Mouse (Mus musculus) embryo, embryonic 9.5 days (tissue): ENCODE results near the gene Icam1.

Source experiments
- DNase-seq: peaks from one replicate; pipeline ENCODE4 v3.0.0-alpha.2; 2017; ENCODE audit errors: extremely low spot score

Gene Icam1

DNA sequence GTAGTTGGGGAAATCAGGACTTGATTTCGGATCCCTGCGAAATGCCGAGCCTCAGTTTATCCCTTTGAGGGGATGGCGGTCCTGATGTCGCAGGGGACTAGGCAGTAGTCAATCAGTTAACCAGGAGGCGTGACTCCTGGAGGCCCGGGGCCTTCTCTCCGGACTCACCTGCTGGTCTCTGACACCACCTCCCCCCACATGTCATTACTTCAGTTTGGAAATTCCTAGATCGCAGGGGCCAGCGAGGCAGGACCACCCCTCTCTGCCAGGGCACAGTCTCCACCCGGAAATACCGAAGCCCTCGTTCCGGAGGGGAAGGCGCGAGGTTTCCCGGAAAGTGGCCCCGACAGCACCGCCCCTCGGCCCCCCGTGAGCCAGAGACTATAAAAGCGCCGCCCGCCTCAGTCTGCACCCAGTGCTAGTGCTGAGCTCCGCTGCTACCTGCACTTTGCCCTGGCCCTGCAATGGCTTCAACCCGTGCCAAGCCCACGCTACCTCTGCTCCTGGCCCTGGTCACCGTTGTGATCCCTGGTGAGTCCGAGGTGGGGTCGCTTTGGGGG is at the start of gene Icam1:
Gene Icam1 (plus strand): TSS at position 415 of the 560 bp plus-strand sequence.
- DNase-seq, result peak; percentile 29

GRCm38 (mm10) chr9:20966008-20966407 is 49.8 kb upstream of the Icam1 start:
- DNase-seq, result no peak

DNA sequence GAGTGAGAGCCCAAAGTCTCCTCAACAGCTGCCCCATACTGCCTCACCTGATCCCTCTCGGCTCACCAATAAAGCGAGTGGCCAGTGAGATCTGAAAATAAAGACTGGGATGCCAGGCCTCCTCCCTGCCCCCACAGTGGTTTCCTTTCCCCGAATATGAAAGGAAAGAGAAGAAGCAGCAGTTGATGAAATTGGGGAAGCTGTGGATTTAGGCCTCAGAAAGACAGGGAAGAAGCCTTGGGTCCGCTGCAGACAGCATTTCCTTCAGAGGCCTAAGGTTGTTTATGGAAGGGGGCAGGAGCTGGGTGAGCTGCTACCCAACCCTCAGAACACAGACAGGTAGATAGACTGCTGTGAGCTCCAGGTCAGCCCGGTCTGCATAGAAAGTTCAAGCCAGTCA is 49.0 kb upstream of the Icam1 start:
- DNase-seq, result no peak

GRCm38 (mm10) chr9:20971751-20972140 is 44.0 kb upstream of the Icam1 start:
- DNase-seq, result peak; percentile 15

DNA sequence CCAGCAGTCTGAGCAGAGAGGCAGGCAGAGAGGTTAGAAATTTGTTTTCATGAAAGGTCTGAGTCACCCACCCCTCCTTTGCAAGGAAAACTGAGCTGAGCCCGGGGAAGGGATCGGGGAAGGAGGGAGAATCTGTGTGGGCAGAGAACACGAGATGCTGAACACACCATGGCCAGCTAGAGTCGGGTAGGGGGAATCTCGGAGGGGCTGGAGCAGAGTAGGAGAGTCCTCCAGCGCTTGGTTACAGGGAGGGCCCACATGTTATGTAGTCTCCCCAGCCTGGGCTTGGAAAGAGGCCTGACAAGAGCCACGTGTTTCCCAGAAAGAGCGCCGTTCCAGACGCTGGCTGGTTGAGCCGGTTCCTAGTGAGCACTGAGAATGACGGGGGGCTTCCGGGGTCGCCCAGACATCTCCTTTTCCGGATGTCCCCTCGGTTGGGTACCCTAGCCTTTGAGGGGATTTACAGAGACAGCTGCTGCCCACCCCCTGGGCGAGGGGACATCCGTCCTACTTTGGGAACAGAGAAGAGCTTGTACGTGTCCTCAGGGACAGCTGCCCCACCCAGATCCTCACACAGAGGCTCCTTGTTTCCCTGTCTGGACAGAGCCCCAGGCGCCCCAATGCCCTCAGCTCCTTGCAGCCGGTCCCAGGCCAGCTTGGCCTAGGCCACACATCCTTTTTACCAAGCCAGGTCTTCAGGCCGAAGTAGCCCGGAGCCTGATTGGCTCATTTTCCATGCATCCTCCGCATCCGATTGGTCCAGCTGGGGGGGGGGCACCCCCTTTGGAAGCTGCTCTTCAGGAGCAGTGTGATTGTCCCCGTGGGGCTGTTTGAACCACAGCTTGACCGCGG is 43.4 kb upstream of the Icam1 start:
- DNase-seq, result peak; percentile 59

GRCm38 (mm10) chr9:20973001-20973681 is 42.6 kb upstream of the Icam1 start:
- no peak for DNase-seq

DNA sequence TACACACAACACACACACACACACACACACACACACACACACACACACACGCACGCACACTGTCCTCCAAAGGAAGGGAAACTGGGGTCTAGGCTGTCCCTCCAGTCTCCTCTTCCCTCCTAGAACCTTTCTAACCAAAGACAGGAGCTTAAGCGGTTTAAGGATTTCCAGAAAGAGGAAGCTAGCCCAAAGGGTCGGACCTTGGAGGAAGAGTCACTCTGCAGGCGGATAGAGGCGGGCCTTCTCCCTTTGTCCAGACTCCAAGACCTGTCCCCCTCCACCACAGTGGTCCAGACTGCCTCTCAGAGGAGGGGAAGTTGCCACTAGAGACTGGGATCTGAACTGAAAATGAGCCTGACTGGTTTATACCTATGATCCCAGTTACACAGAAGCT is 42.1 kb upstream of the Icam1 start:
- DNase-seq, result peak; percentile 13

DNA sequence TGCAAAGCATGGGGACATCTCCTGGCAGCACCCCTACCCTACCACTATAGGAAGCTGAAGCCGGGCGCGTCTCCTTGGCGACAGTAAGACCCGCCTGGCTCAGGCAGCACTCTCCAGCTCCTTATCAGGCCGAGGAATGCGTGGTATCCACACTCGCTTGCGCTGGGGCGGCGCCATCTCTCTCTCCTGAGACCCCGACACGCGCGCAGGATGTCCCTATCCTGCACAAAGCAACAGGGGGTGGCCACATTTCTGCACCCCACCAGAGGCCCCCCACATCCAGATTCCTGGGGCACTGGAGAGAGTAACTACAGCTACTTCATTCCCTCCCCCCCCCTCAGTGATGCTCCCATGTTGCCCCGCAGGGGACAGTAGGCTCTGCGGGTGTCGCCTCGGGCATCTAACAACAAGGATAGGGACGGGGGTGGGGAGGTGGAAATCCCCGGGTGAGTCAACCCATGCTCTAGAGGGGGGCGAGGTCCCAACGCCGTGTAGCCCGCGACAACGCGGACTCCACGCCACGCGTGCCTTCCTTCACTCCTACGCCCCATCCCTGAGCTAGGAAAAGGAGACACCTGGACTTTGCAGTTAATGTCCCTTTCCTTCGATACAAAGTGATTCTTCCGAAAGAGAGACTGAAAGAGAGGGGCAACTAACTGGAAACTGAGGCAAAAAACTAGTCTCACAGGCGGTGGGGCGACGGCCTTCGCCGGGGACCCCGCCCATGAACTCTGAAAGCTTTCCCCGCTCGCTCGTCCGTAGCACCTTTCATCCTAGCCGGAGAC is 40.2 kb upstream of the Icam1 start:
- peak; percentile 69 for DNase-seq

- DNase-seq, result peak; percentile 91
These were observed 39.4 kb upstream of the Icam1 start, which contains the start of gene S1pr2 for GRCm38 (mm10) chr9:20976216-20976960. S1pr2 (minus strand) TSS chr9:20976781.

DNA sequence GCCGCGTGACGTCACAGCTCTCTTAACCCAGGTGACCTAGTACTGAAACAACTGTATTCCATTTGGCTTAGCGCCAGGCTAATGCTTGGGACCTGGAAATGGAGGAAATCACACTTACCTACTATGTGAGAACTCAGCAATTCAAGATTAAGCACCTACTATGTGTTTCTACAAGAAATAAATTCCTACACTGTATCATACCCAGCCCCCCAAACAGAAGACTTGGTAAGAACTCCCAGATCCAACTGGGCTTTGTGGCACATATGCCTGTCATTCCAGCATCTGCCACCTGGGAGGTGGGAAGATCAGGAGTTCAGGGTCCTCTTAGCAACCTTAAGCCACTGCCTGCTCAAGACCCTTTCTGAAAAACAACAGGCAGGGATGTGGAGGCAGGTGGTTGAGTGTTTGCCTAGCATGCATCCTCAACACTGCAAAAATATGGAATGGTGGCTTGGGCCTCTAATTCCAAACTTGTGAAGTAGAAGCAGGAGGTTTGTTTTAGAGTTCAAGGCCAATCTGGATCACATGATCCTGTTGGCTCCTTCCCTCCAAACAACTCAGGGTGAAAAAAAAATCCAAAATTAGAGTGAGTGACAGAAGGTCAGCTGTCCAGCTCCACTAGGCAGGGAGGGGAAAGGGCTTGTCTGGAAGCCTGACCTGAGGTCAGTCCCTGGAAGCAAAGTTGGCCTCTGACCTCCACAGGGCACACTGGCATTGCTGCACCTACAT is 38.7 kb upstream of the Icam1 start:
- DNase-seq, result peak; percentile 19

DNA sequence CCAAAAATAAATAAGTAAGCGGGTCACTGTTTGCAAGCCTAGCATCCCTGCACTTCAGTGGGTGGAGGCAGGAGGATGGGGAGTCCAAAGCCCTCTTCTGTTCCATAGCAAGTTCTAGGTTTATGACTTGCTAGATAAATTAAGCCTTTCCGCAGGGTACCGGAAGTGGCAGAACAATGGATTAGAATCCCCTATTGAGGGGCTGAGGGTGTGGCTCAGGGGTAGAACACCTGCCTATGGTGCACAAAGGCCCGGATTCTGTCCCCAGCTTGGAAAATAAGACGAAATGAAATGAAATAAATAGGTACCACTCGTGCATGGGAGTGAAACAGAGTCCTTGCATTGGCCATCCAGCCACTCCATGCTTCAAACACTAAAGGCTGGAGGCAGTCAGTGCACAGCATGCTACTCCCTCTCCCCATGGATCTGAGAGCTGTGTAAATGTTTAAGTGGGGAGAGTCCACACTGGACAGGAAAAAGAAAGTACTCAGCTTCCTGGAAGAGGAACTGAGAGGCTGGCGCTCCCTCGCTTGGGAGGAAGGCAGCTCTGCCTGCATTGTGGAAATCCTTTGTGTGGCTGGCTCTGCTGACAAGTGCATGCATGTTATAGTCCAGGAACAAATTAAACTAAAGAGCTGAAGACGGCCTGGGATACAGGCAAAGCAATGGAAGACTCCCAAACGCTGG is 37.2 kb upstream of the Icam1 start:
- no peak for DNase-seq

GRCm38 (mm10) chr9:20979181-20979580 is 36.6 kb upstream of the Icam1 start:
- no peak for DNase-seq

DNA sequence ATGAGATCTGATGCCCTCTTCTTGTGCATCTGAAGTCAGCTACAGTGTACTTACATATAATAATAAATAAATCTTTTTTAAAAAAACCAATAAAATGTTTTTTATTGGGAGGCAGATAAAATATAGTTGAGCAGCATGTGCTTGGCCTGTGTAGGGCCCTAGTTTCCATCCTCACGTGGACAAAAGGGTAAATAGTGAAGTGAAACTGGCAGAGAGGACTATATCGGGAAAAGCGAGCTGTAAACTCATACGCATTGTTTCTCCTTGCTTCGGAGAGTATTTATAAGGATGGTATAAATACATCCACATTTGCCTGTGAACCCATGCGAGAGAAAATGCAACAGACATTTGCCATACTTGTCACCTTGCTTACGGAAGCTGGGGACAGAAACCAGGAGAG is 36.0 kb upstream of the Icam1 start:
- no peak for DNase-seq

DNA sequence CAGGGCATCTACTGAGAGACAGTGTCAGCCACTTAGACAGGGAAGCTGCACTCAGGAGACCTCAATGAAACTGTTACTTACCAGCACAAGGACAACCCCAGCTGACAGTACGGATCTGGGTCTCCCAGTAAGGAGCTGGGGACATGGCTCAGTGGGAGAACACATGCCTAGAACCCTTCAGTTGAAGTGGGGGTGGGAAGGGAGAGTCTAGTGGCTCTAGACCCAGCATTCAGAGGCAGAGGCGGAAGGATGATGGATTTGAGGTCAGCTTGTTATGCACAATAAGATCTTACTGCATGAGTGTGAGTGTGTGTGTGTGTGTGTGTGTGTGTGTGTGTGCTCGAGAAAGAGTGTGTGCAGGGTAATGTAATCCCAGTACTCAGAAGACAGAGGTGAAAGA is 33.6 kb upstream of the Icam1 start:
- no peak for DNase-seq

DNA sequence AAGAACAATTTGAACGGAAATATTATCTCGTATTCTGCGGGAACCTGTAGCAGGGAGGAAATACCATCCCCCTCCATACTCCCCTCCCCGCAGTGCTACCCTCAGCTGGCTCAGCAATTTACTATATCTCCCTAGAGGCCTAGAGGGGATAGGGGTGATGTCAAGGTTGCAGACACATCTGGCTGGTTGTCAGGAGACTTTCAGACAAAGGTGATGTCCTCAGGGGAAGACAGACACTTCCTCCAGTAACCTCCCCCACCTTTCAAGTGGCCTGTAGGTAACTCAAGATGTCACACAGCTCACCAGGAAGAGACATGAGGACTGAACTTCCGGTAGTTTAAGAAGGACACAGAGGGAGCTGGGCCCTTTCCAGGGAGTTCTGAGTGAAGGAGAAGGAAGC is 32.6 kb upstream of the Icam1 start:
- DNase-seq, result no peak

DNA sequence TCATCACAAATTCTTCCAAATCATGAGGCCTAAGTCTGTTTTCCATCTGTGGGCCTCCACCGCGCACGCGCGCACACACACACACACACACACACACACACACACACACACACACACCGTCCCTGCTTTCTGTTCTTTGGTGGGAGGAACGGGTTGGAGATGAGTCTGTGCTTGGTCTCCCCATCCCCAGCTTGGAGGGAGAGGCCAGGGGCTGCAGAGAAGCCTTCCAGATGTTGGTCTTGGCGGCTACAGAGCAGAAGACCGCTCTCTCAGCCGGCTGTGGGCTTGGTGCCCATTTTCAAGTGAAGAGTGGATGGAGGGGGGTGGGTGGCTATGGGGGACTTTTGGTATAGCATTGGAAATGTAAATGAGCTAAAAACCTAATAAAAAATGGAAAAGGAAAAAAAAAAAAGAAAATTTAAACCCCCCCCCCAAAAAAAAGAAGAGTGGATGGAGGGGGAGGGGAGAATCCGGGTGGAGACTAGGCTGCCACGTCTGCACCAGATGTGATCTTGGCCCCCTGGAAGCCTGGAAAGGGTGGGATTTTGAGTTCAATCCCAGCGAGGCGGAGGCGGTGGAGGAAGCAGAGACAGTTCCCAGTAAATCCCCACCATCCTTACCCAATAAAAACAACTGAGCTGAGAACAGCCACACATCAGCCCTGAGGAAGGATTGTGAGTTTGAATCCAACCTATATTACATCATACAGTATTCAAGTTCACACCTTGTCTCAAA is 28.7 kb upstream of the Icam1 start:
- no peak for DNase-seq

- no peak for DNase-seq
These were observed 27.8 kb upstream of the Icam1 start for GRCm38 (mm10) chr9:20987953-20988352.

GRCm38 (mm10) chr9:20990861-20991260 is 24.9 kb upstream of the Icam1 start:
- DNase-seq, result peak; percentile 46

DNA sequence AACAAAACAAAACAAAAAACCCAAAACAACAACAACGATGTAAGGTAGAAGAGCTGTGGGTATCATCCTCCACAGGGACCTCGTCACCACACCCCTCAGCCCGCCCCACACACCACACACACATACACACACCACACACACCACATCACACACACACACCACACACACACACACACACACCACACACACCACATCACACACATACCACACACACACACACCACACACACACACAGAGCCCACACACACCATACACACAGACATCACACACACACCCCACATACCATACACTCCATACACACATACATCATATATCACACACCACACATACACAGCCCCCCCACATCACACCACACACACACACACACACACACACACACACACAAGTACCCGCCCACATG is 24.2 kb upstream of the Icam1 start:
- DNase-seq, result no peak
